Mouse (Mus musculus): ENCODE results near the gene Gm16405.
"Not testable (repeated sequence)": the region's sequence is repeated elsewhere in the genome, so short reads cannot be mapped to it uniquely, and the experiment has no call there.

The Gm16405 gene

DNA sequence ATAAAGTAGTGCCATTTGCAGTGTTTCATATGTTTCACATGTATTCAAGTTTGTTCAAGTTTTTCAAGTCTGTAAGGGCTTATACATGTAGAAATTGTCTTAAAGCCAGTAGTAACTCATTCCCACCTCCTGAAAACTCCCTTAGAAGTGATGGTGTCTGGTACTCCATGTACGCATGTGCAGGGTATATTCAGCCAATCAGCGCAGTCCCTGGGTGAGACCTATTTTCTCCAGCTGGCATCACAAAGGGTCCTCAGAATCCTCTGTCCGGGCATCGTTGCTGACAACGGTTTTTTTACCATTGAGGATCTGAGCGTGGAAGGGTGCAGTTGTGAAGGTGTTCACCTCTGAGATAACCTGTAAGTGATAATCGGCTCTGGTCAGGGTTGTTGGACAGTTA is at the start of gene Gm16405:
TSS of gene Gm16405 (plus strand) at position 301 of the 400 bp plus-strand sequence.
- DNase-seq, result not testable (repeated sequence)
